Mouse (Mus musculus): Measurements from ENCODE around the gene Rnaset2a. TPM values are rescaled to one million over a fixed set of nuclear protein-coding genes. Genes with fewer than 3 reads are reported as not detected.

Rnaset2a gene
- 29.5 TPM for total RNA-seq (2023)

DNA sequence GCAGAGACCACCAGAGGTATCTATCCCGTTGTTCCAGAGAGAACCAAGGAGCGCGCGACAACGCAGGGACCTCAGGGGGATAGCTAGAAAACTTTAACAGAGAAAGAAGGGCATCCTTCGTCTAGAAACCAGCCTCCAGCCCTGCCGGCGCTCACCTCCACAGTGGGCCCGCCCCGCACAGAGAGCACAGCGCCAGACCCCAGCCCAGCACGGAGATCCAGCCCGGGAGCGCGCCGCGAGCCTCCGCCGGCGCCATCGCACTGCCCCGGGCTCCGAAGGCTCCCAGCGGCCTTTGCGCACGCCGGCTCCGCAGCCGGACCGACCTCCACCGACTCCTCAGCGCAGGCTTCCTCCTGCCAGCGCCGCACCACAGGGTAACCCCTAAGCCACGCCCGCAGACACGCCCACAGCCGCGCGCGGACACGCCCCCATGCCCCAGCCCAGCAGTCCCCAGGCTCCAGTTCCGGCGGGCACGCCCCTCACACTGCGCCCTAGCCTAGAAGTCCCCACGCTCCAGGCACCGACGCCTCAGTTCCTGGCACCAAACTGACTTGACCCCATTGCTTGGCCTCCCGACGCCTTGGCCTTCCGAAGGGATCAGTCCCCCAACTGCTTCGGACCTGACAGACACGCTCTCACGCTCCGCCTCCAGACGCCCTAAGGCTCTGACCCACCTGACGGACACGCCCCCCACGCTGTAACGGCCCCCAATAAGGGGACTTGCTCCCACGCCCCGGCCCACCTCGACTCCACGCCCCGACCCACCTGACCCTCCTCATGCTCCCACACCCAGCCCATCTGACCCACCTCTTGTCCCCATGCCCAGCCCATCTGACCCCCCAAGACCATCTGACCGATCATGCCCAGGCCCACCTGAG, at the start of gene Rnaset2a, which contains the start of gene Gm49673:
Gene Rnaset2a (minus strand): TSS at position 659 of the 878 bp plus-strand sequence.
Gene Gm49673 (minus strand): TSS at position 350 of the 878 bp plus-strand sequence.

DNA sequence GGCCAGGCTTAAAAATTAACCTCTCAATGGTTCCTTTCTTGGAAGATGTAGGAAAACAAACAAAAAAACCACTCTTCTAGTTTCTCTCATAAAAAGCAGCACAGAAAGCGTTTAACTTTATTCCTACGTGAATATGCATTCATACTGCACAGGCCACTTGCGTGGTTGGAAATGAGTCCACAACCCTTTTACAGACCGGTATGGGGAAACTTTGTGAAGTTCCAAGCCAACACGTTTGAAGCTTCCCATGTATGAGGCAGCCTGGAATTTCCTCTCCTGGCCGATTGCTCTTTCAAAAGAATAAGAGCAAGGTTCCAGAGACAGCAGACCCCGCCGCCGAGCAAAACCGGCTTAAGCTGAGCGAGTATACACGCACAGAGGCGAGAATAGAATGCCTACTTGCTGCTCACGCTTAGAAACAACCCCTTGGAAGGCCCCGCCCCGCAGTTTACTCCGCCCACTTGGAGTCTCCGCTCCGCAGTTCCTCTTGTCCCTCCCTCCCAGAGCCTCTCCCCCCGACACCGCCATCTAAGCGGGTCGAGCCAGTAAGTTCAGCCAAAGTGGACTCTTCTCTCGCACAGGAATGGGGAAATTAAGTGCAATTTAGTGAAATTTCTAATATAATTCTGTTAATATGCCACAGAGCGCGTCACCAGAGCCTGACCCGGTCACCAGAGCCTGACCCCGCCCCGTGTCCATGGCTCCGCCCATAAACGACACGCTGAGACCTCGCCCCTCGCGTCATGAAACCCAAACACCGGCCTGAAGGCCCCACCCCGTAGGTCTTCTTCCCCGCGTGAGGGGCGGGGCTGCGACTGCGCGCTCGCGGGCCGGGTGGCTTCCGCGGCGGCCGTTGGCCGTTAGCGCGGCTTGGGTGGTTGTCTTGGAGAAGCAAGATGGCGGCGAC, 17.1 kb upstream of the Rnaset2a start, which contains the start of gene Fgfr1op:
Gene Fgfr1op (plus strand): TSS at position 801 of the 907 bp plus-strand sequence.

Other genes starting within 250 kb of the Rnaset2a start
- 415 TPM for gene Tagap, start 222.1 kb downstream of the Rnaset2a start, total RNA-seq (2023)
- gene Rsph3a, start 202.5 kb downstream of the Rnaset2a start, total RNA-seq (2023), result 11.3 TPM
- gene Gm49673, start 309 bp downstream of the Rnaset2a start, total RNA-seq (2023), result 3.0 TPM
- 29.4 TPM for gene Fgfr1op, start 17.4 kb upstream of the Rnaset2a start, total RNA-seq (2023)
- 6.3 TPM for gene Ccr6, start 87.9 kb upstream of the Rnaset2a start, total RNA-seq (2023)
- 46.1 TPM for gene Mpc1, start 134.8 kb upstream of the Rnaset2a start, total RNA-seq (2023)
- gene Sft2d1, start 163.0 kb upstream of the Rnaset2a start, total RNA-seq (2023), result 129 TPM
- gene Prr18, start 189.4 kb upstream of the Rnaset2a start, total RNA-seq (2023), result 0.44 TPM
- not detected for gene T2, start 207.9 kb upstream of the Rnaset2a start, total RNA-seq (2023)

All from CD4-positive naive resting alpha-beta T cell, adult 76 days (primary cell).